Mouse (Mus musculus) forebrain, embryonic 16.5 days (tissue): ENCODE measurements around the gene C1qtnf4. TPM values are rescaled to one million over a fixed set of nuclear protein-coding genes. Genes with fewer than 3 reads are reported as not detected.

Source experiments
- ATAC-seq: fragments of 200-750 bp; cut with Nextera tagmentation; 2 replicates; pipeline ENCODE4 v1.8.0; 2017; ENCODE audit warnings: mild to moderate bottlenecking, moderate library complexity
- H3K27ac ChIP-seq: fragments of 300-500 bp; sonication (generic); 2 replicates; pipeline ENCODE4 v1.5.1; 2014; ENCODE audit warnings: low read length, control low read depth
- H3K27me3 ChIP-seq: fragments of 300-500 bp; sonication (generic); replicated peaks from 2 replicates; pipeline ENCODE4 v1.6.1; 2014; ENCODE audit warnings: low read length; ENCODE audit not compliant: control insufficient read depth, insufficient read depth
- H3K36me3 ChIP-seq: fragments of 300-500 bp; sonication (generic); 2 replicates; pipeline ENCODE4 v1.6.1; 2014; ENCODE audit not compliant: control insufficient read depth, insufficient read depth
- H3K4me1 ChIP-seq: fragments of 300-500 bp; sonication (generic); replicated peaks from 2 replicates; pipeline ENCODE4 v1.6.1; 2014; ENCODE audit warnings: low read length; ENCODE audit not compliant: control insufficient read depth, insufficient read depth
- H3K4me2 ChIP-seq: fragments of 300-500 bp; sonication (generic); 2 replicates; pipeline ENCODE4 v1.6.1; 2014; ENCODE audit warnings: mild to moderate bottlenecking, low read length, control low read depth
- H3K4me3 ChIP-seq: fragments of 300-500 bp; sonication (generic); replicated peaks from 2 replicates; pipeline ENCODE4 v1.5.1; 2014; ENCODE audit warnings: mild to moderate bottlenecking, low read length, control low read depth
- H3K9ac ChIP-seq: fragments of 300-500 bp; sonication (generic); replicated peaks from 2 replicates; pipeline ENCODE4 v1.6.1; 2014; ENCODE audit warnings: low read depth, low read length, control low read depth
- H3K9me3 ChIP-seq: fragments of 300-500 bp; sonication (generic); 2 replicates; pipeline ENCODE4 v1.6.1; 2016; ENCODE audit warnings: low read length; ENCODE audit not compliant: control insufficient read depth
- whole genome bisulfite sequencing: fragments of 180-500 bp; shearing (Covaris S2); extraction: QIAGEN DNeasy Blood & Tissue Kit; methylation state at CpG from one replicate; pipeline ENCODE4 v1.1.7; 2014; 5-methylcytosine and 5-hydroxymethylcytosine counted together
- polyA plus RNA-seq: library from polyadenylated mRNA; unstranded; fragments of >200 nt; fragmentation: Nextera tagmentation; extraction: Ambion mirVana; gene quantifications from 2 replicates; pipeline ENCODE4 v1.2.1, GENCODE M21; 2015

C1qtnf4 gene
- polyA plus RNA-seq, 1 experiment from 2014 or later, result 28.6 TPM

DNA sequence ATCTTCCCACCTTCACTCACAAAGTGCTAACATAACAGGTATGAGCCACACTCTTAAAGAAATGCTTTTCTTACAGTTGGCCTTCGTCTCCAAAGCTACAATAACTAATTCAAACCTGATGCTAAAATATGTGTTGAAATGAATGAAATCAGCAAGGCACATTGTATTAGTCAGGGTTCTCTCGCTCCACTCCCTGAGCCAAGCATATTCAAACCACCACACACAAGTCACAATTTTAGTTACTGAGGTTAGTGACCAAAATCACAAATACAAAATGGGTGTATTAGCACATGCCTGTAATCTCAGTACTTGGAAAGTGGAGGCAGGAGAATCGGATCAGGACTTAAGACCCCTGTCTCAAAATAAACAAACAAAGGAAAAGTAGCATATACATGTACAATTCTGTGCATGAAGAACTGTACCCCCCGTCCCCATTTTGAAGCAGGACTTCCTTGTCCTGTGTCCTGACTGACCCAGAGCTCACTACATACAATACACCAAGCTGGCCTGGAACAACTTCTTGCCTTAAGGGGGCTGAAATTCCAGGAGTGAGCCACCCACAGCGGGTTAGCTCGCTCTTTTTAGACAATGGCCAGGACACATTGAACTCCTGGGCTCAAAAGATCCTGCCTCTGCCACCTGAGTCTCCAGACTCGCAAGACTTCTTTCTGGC is 31.0 kb downstream of the C1qtnf4 start:
- WGBS, result 22% methylated on average over 7 of the region's 7 CpGs
- Histone ChIP-seq H3K4me2 (peak overlapping the region; percentile 87), H3K36me3 (peaks cover 4% of the 10 kb centered on the region; the same call in 1 of the 2 replicates), H3K4me3 (peak overlapping the region; percentile 70), H3K27ac (peak overlapping the region; percentile 85), H3K4me1 (peaks cover 27% of the 10 kb centered on the region), H3K9ac (peak overlapping the region; percentile 96), H3K27me3 (no peaks in the 10 kb centered on the region), H3K9me3 (no peaks in the 10 kb centered on the region)
- ATAC-seq, result 0 out of 2 replicates have a peak, but pooled peaks have one; percentile 1

DNA sequence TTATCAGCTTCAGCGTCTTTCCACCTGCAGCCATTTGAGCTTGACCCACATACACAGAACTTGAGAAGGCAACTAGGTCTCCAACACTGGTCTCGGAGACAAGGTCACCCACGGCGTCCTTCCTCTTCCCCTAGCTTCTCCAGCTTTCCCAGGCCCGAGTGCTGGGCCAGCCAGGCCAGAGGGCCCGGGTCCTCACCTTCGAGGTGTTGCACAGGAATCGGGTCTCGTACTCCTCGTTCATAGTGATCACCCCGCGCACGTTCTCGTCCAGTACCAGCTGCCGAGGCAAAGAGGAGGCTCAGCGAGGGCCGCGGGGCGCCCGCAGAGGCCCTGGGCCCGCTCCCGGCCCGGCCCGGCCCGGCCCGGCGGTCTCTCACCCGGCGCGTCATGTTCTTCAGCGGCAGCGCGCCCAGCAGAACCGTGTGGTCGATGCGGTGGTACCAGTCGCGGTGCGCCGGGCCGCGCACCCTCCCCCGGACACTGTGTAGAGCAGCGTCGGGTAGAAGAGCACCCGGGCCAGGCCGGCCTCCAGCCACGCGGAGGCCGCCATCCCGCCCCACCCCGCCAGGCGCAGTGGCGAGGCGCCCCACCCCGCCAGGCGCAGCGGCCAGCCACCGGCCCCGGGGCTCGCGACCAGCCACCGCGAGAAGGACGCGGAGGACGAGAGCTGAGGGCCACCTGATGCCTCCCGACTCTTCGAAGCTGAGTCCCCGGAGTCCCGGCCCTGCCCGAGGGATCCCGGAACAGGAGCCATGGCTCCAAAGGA is 31.8 kb downstream of the C1qtnf4 start:
- no peaks in the 10 kb centered on the region for H3K9me3 ChIP-seq
- peak overlapping the region; percentile 87 for H3K4me2 ChIP-seq
- H3K4me3 ChIP-seq, result peak overlapping the region; percentile 70
- H3K4me1 ChIP-seq, result peaks cover 27% of the 10 kb centered on the region
- peaks cover 4% of the 10 kb centered on the region; the same call in 1 of the 2 replicates for H3K36me3 ChIP-seq
- ATAC-seq, result peak; percentile 87
- WGBS, result 1% methylated on average over 64 of the region's 73 CpGs
- peak overlapping the region; percentile 96 for H3K9ac ChIP-seq
- H3K27ac ChIP-seq, result peak overlapping the region; percentile 85
- H3K27me3 ChIP-seq, result no peaks in the 10 kb centered on the region

DNA sequence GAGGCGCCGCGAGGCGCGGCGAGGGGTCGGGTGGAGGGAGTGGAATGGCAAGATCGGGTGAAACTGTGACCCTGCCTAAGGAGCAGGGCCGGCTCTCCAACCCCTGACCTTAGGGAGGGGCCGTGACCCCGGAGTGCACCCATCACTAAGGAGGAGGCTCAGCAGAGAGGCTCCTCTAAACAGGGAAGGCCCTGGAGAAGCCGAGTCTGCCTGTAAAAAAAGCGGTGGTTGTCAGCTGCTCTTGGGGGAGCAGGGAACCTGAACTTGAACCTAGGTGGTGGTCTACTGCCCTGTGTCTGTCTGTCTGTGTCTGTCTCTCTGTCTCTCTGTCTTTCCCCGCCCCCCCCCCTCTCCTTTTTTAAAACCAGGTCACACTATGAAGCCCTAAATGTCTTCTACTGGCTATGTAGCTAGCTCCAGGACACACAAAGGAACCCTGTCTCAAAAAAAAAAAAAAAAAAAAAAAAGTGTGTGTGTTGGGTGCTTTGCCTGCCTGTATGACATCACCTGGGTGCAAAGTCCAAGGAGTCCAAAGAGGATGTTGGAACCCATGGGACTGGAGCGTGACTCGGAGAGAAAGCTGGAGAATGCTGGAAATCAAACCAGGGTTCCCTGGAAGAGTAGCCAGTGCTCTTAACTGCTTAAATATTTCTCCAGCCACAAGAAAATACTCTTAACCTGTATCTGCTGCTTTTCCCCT is 32.5 kb downstream of the C1qtnf4 start:
- peak overlapping the region; percentile 85 for H3K27ac ChIP-seq
- peak overlapping the region; percentile 96 for H3K9ac ChIP-seq
- H3K4me3 ChIP-seq, result peak overlapping the region; percentile 70
- 11% methylated on average over 16 of the region's 16 CpGs for WGBS
- H3K27me3 ChIP-seq, result no peaks in the 10 kb centered on the region
- H3K4me2 ChIP-seq, result peak overlapping the region; percentile 87
- H3K4me1 ChIP-seq, result peaks cover 27% of the 10 kb centered on the region
- no peaks in the 10 kb centered on the region for H3K9me3 ChIP-seq
- ATAC-seq, result peak; percentile 45; the same call in 1 of the 2 replicates
- no peaks in the 10 kb centered on the region; the same call in 1 of the 2 replicates for H3K36me3 ChIP-seq

DNA sequence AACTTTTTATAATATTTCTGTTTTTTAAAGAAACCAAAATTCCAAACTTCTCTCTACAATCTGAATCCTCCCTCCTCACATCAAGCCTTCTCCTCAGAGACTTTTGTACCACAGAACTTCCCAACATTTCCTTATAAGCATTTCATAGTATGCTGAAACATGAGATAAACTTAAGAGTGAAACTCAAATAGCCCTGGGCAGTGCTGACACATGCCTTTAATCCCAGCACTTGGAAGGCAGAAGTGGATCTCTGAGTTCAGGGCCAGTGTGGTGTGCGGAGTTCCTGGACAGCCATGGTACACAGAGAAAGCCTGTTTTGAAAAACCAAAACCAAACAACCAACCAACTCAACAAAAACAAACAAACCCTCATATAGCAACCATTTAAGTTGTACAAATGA is 35.5 kb downstream of the C1qtnf4 start:
- H3K4me3 ChIP-seq, result no peak overlapping the region
- H3K27me3 ChIP-seq, result no peaks in the 10 kb centered on the region
- H3K36me3 ChIP-seq, result no peaks in the 10 kb centered on the region
- no peak overlapping the region for H3K4me2 ChIP-seq
- no peak overlapping the region for H3K27ac ChIP-seq
- 92% methylated on average over 1 of the region's 1 CpGs for WGBS
- no peak overlapping the region for H3K9ac ChIP-seq
- H3K4me1 ChIP-seq, result peaks cover 15% of the 10 kb centered on the region
- ATAC-seq, result no peak
- no peaks in the 10 kb centered on the region for H3K9me3 ChIP-seq

DNA sequence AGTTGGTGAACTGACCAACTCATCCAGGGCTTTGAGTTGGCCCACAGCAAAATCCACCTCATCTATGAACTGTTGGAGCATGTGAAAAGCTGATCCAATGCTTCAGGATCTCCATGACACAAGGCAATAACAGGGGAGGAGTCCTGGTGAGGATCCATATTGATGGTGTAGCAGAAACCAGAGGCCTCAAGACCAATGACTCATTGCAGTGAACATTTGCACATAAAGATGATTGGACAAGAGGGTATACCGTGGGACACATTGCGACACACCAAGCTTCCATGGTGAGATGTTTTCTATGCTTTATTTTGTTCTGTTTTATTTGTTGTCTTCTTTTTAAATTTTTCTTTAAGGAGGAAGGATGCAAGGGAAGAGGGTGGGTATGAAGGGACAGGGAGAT is 37.0 kb downstream of the C1qtnf4 start:
- Histone ChIP-seq H3K27me3 (no peaks in the 10 kb centered on the region), H3K4me2 (no peak overlapping the region), H3K4me3 (no peak overlapping the region), H3K27ac (no peak overlapping the region), H3K36me3 (no peaks in the 10 kb centered on the region), H3K9ac (no peak overlapping the region), H3K4me1 (peaks cover 6% of the 10 kb centered on the region; the same call in 1 of the 2 replicates), H3K9me3 (no peaks in the 10 kb centered on the region)
- ATAC-seq, result no peak
- WGBS, result 93% methylated on average over 2 of the region's 2 CpGs

DNA sequence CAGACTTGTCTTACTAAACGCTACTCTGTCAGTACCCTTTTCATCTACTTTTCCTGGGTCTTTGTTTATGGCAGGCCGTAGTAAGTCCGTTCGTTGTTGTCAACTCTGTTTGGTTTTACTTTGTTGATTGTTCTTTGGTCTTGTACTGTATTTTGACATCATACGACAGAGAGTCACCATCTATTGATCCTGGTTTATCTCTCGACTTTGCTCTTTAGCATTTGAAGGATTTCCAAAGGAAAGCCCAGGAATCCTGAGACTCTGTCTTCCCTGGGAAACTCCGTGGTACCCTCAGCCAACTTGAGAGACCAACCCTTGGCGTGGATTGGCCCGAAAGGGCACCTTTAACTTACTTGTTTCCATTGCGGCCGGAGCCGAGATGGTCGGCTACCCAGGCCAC is 42.9 kb downstream of the C1qtnf4 start:
- H3K4me1 ChIP-seq, result no peaks in the 10 kb centered on the region
- 90% methylated on average over 13 of the region's 13 CpGs for WGBS
- H3K4me2 ChIP-seq, result no peak overlapping the region
- H3K36me3 ChIP-seq, result no peaks in the 10 kb centered on the region
- no peak overlapping the region for H3K27ac ChIP-seq
- H3K9ac ChIP-seq, result no peak overlapping the region
- ATAC-seq, result no peak
- no peaks in the 10 kb centered on the region for H3K27me3 ChIP-seq
- H3K4me3 ChIP-seq, result no peak overlapping the region
- H3K9me3 ChIP-seq, result no peaks in the 10 kb centered on the region

DNA sequence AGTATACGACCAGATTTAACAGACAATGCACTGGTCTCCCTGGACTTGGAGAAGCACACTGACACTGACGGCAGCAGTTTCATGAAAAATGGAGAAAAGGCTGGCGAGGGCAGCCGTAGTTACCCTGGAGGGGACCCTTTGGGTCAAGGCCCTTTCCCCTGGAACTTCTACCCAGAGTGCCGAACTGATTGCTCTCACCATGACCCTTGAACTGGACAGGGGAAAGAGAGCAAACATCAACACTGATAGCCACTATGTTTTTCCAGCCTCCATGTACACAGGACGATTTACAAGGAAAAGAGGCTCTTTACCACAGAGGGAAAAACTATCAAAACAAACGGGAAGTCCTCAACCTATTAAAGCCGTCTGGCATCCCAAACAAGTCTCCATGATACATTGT is 46.2 kb downstream of the C1qtnf4 start:
- no peak for ATAC-seq
- Histone ChIP-seq H3K36me3 (no peaks in the 10 kb centered on the region), H3K9me3 (no peaks in the 10 kb centered on the region), H3K27me3 (no peaks in the 10 kb centered on the region), H3K4me1 (no peaks in the 10 kb centered on the region), H3K4me3 (no peak overlapping the region), H3K4me2 (no peak overlapping the region), H3K9ac (no peak overlapping the region), H3K27ac (no peak overlapping the region)
- 89% methylated on average over 8 of the region's 8 CpGs for WGBS

DNA sequence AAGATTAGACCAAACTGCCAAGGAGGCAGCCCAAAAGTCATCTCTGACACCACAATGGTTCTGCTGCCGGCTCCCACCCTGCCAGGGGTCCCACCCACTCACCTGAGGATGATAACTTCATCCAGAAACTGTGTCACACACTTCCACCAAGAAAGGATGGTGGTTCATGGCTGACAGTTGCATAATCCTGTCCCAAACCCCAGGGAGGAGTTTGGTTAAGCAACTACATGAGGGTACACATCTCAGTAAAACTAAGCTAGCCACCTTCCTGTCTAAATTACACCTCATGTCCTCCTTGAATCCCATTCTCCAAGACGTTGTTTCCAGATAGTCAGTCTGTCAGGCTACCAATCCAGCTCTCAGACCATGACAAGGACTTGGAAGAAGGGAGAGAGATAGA is 46.6 kb downstream of the C1qtnf4 start:
- Histone ChIP-seq H3K9me3 (no peaks in the 10 kb centered on the region), H3K27ac (no peak overlapping the region), H3K36me3 (no peaks in the 10 kb centered on the region), H3K27me3 (no peaks in the 10 kb centered on the region), H3K9ac (no peak overlapping the region), H3K4me1 (no peaks in the 10 kb centered on the region), H3K4me3 (no peak overlapping the region), H3K4me2 (no peak overlapping the region)
- WGBS, result 82% methylated on average over 2 of the region's 2 CpGs
- ATAC-seq, result no peak

DNA sequence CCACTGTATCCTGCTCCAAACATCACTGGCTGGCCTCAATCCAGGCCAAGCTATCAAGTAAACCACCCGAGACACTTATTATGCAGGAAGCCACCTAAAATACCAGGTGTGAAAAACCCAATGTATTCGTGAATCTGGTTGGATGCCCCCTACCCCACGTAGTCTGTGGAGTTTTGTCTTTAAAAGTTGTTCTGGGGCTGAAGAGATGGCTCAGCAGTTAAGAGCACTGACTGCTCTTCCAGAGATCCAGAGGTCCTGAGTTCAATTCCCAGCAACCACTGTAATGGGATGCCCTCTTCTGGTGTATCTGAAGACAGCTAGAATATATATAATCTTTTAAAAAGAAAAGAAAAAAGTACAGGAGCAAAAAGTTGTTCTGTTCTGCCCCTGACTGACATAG is 52.7 kb downstream of the C1qtnf4 start:
- no peak overlapping the region for H3K4me2 ChIP-seq
- 76% methylated on average over 3 of the region's 3 CpGs for WGBS
- peaks cover 21% of the 10 kb centered on the region for H3K4me1 ChIP-seq
- ATAC-seq, result no peak
- no peaks in the 10 kb centered on the region for H3K36me3 ChIP-seq
- no peak overlapping the region for H3K4me3 ChIP-seq
- H3K27ac ChIP-seq, result no peak overlapping the region
- H3K9me3 ChIP-seq, result no peaks in the 10 kb centered on the region
- H3K9ac ChIP-seq, result no peak overlapping the region
- H3K27me3 ChIP-seq, result no peaks in the 10 kb centered on the region
